Mouse (Mus musculus): ENCODE results near the gene Mns1. TPM values are rescaled to one million over a fixed set of nuclear protein-coding genes. Genes with fewer than 3 reads are reported as not detected.
A peak's percentile ranks its signal among the peaks of the same experiment; 100 is the strongest.

Mns1 gene
- 87.9 and 88.3 TPM in 2 replicates for polyA plus RNA-seq (2015; fragmentation: Nextera tagmentation; extraction: Ambion mirVana)

GRCm38 (mm10) chr9:72437822-72438701 lies at the start of gene Mns1:
TSS of gene Mns1 (plus strand) at chr9:72438011.
- Histone ChIP-seq H3K4me2 (ENCODE audit: low read depth, low read length) (peak within 1 kb of the TSS; percentile 96), H3K9me3 (replicated peaks; ENCODE audit: control insufficient read depth, low read length) (no peaks in the 10 kb centered on the region), H3K36me3 (ENCODE audit: control insufficient read depth, insufficient read depth) (peaks cover under 1% of the 10 kb centered on the region; the same call in 1 of the 2 replicates), H3K27me3 (ENCODE audit: control insufficient read depth, insufficient read depth, low read depth, low read length) (no peaks in the 10 kb centered on the region), H3K4me1 (ENCODE audit: control insufficient read depth, low read depth, low read length) (peaks cover 23% of the 10 kb centered on the region), H3K9ac (ENCODE audit: low read depth, low read length) (peak within 1 kb of the TSS; percentile 76), H3K4me3 (ENCODE audit: low read depth, low read length) (peak within 1 kb of the TSS; percentile 77), H3K27ac (ENCODE audit: low read length) (peak within 1 kb of the TSS; percentile 97)
- 2% methylated on average over 43 of the region's 43 CpGs for WGBS (ENCODE audit: insufficient replicate concordance)
- ATAC-seq (ENCODE audit: low read depth): peak; percentile 92

- Histone ChIP-seq H3K27me3 (ENCODE audit: control insufficient read depth, insufficient read depth, low read depth, low read length) (no peaks in the 10 kb centered on the region), H3K4me2 (ENCODE audit: low read depth, low read length) (no peak overlapping the region), H3K27ac (ENCODE audit: low read length) (no peak overlapping the region), H3K36me3 (ENCODE audit: control insufficient read depth, insufficient read depth) (no peaks in the 10 kb centered on the region), H3K4me1 (ENCODE audit: control insufficient read depth, low read depth, low read length) (no peaks in the 10 kb centered on the region), H3K4me3 (ENCODE audit: low read depth, low read length) (no peak overlapping the region), H3K9me3 (replicated peaks; ENCODE audit: control insufficient read depth, low read length) (no peaks in the 10 kb centered on the region), H3K9ac (ENCODE audit: low read depth, low read length) (no peak overlapping the region)
- WGBS (ENCODE audit: insufficient replicate concordance): 61% methylated on average over 4 of the region's 4 CpGs
- ATAC-seq (ENCODE audit: low read depth): no peak
These were observed 48.9 kb upstream of the Mns1 start for GRCm38 (mm10) chr9:72388934-72389333.

- Histone ChIP-seq H3K9ac (ENCODE audit: low read depth, low read length) (no peak overlapping the region), H3K4me3 (ENCODE audit: low read depth, low read length) (no peak overlapping the region), H3K4me2 (ENCODE audit: low read depth, low read length) (no peak overlapping the region), H3K4me1 (ENCODE audit: control insufficient read depth, low read depth, low read length) (no peaks in the 10 kb centered on the region), H3K27ac (ENCODE audit: low read length) (no peak overlapping the region), H3K36me3 (ENCODE audit: control insufficient read depth, insufficient read depth) (no peaks in the 10 kb centered on the region), H3K9me3 (replicated peaks; ENCODE audit: control insufficient read depth, low read length) (no peaks in the 10 kb centered on the region), H3K27me3 (ENCODE audit: control insufficient read depth, insufficient read depth, low read depth, low read length) (no peaks in the 10 kb centered on the region)
- no peak for ATAC-seq (ENCODE audit: low read depth)
- WGBS (ENCODE audit: insufficient replicate concordance): 61% methylated on average over 14 of the region's 14 CpGs
These were observed 48.3 kb upstream of the Mns1 start for GRCm38 (mm10) chr9:72389431-72390002.

- WGBS (ENCODE audit: insufficient replicate concordance): 72% methylated on average over 12 of the region's 12 CpGs
These were observed 47.3 kb upstream of the Mns1 start for GRCm38 (mm10) chr9:72390321-72391077.

GRCm38 (mm10) chr9:72392686-72393085 lies 45.1 kb upstream of the Mns1 start:
- Histone ChIP-seq H3K36me3 (ENCODE audit: control insufficient read depth, insufficient read depth) (no peaks in the 10 kb centered on the region), H3K27ac (ENCODE audit: low read length) (no peak overlapping the region), H3K9ac (ENCODE audit: low read depth, low read length) (no peak overlapping the region), H3K9me3 (replicated peaks; ENCODE audit: control insufficient read depth, low read length) (no peaks in the 10 kb centered on the region), H3K4me3 (ENCODE audit: low read depth, low read length) (no peak overlapping the region), H3K4me2 (ENCODE audit: low read depth, low read length) (no peak overlapping the region), H3K4me1 (ENCODE audit: control insufficient read depth, low read depth, low read length) (peaks cover 12% of the 10 kb centered on the region), H3K27me3 (ENCODE audit: control insufficient read depth, insufficient read depth, low read depth, low read length) (no peaks in the 10 kb centered on the region)
- ATAC-seq (ENCODE audit: low read depth): no peak
- 70% methylated on average over 7 of the region's 7 CpGs for WGBS (ENCODE audit: insufficient replicate concordance)

More at GRCm38 (mm10) chr9:72390321-72391077, 47.3 kb upstream of the Mns1 start:
- Histone ChIP-seq H3K4me1 (ENCODE audit: control insufficient read depth, low read depth, low read length) (no peaks in the 10 kb centered on the region), H3K27me3 (ENCODE audit: control insufficient read depth, insufficient read depth, low read depth, low read length) (no peaks in the 10 kb centered on the region), H3K9me3 (replicated peaks; ENCODE audit: control insufficient read depth, low read length) (no peaks in the 10 kb centered on the region), H3K27ac (ENCODE audit: low read length) (no peak overlapping the region), H3K4me3 (ENCODE audit: low read depth, low read length) (no peak overlapping the region), H3K36me3 (ENCODE audit: control insufficient read depth, insufficient read depth) (no peaks in the 10 kb centered on the region), H3K9ac (ENCODE audit: low read depth, low read length) (no peak overlapping the region), H3K4me2 (ENCODE audit: low read depth, low read length) (no peak overlapping the region)
- no peak for ATAC-seq (ENCODE audit: low read depth)

- Histone ChIP-seq H3K27me3 (ENCODE audit: control insufficient read depth, insufficient read depth, low read depth, low read length) (no peaks in the 10 kb centered on the region), H3K4me2 (ENCODE audit: low read depth, low read length) (no peak overlapping the region), H3K9ac (ENCODE audit: low read depth, low read length) (no peak overlapping the region), H3K9me3 (replicated peaks; ENCODE audit: control insufficient read depth, low read length) (no peaks in the 10 kb centered on the region), H3K4me3 (ENCODE audit: low read depth, low read length) (no peak overlapping the region), H3K36me3 (ENCODE audit: control insufficient read depth, insufficient read depth) (no peaks in the 10 kb centered on the region), H3K4me1 (ENCODE audit: control insufficient read depth, low read depth, low read length) (peaks cover 14% of the 10 kb centered on the region), H3K27ac (ENCODE audit: low read length) (no peak overlapping the region)
- ATAC-seq (ENCODE audit: low read depth): no peak
- WGBS (ENCODE audit: insufficient replicate concordance): 76% methylated on average over 15 of the region's 15 CpGs
These were observed 44.6 kb upstream of the Mns1 start for GRCm38 (mm10) chr9:72393238-72393637.

GRCm38 (mm10) chr9:72393869-72394341 lies 43.9 kb upstream of the Mns1 start:
- Histone ChIP-seq H3K27ac (ENCODE audit: low read length) (no peak overlapping the region), H3K4me1 (ENCODE audit: control insufficient read depth, low read depth, low read length) (peaks cover 14% of the 10 kb centered on the region), H3K4me3 (ENCODE audit: low read depth, low read length) (no peak overlapping the region), H3K36me3 (ENCODE audit: control insufficient read depth, insufficient read depth) (no peaks in the 10 kb centered on the region), H3K9ac (ENCODE audit: low read depth, low read length) (no peak overlapping the region), H3K27me3 (ENCODE audit: control insufficient read depth, insufficient read depth, low read depth, low read length) (no peaks in the 10 kb centered on the region), H3K4me2 (ENCODE audit: low read depth, low read length) (no peak overlapping the region), H3K9me3 (replicated peaks; ENCODE audit: control insufficient read depth, low read length) (no peaks in the 10 kb centered on the region)
- no peak for ATAC-seq (ENCODE audit: low read depth)
- WGBS (ENCODE audit: insufficient replicate concordance): 63% methylated on average over 8 of the region's 8 CpGs

GRCm38 (mm10) chr9:72400121-72400520 lies 37.7 kb upstream of the Mns1 start:
- H3K27me3 ChIP-seq (ENCODE audit: control insufficient read depth, insufficient read depth, low read depth, low read length): no peaks in the 10 kb centered on the region
- peaks cover 20% of the 10 kb centered on the region for H3K4me1 ChIP-seq (ENCODE audit: control insufficient read depth, low read depth, low read length)
- H3K9ac ChIP-seq (ENCODE audit: low read depth, low read length): no peak overlapping the region
- H3K36me3 ChIP-seq (ENCODE audit: control insufficient read depth, insufficient read depth): no peaks in the 10 kb centered on the region
- H3K4me3 ChIP-seq (ENCODE audit: low read depth, low read length): no peak overlapping the region
- H3K4me2 ChIP-seq (ENCODE audit: low read depth, low read length): no peak overlapping the region
- 29% methylated on average over 4 of the region's 4 CpGs for WGBS (ENCODE audit: insufficient replicate concordance)
- H3K9me3 ChIP-seq (replicated peaks; ENCODE audit: control insufficient read depth, low read length): no peaks in the 10 kb centered on the region
- ATAC-seq (ENCODE audit: low read depth): no peak
- H3K27ac ChIP-seq (ENCODE audit: low read length): no peak overlapping the region
